Mouse (Mus musculus) heart, embryonic 12.5 days (tissue): ENCODE data around the gene Rusc1. TPM values are rescaled to one million over a fixed set of nuclear protein-coding genes. Genes with fewer than 3 reads are reported as not detected.

Experiments used
- ATAC-seq: fragments of 200-750 bp; cut with Nextera tagmentation; 2 replicates; pipeline ENCODE4 v1.8.0; 2017; ENCODE audit warnings: moderate TSS enrichment, moderate library complexity; ENCODE audit not compliant: insufficient number of reproducible peaks, low FRiP score
- H3K27ac ChIP-seq: fragments of 300-500 bp; sonication (generic); 2 replicates; pipeline ENCODE4 v1.5.1; 2016; ENCODE audit warnings: mild to moderate bottlenecking, moderate library complexity; ENCODE audit not compliant: poor library complexity, severe bottlenecking
- H3K27me3 ChIP-seq: fragments of 300-500 bp; sonication (generic); replicated peaks from 2 replicates; pipeline ENCODE4 v1.6.1; 2016; ENCODE audit warnings: mild to moderate bottlenecking, moderate library complexity
- H3K36me3 ChIP-seq: fragments of 300-500 bp; sonication (generic); 2 replicates; pipeline ENCODE4 v1.6.1; 2016; ENCODE audit warnings: mild to moderate bottlenecking, moderate library complexity
- H3K4me1 ChIP-seq: fragments of 300-500 bp; sonication (generic); replicated peaks from 2 replicates; pipeline ENCODE4 v1.6.1; 2016; ENCODE audit warnings: mild to moderate bottlenecking
- H3K4me2 ChIP-seq: fragments of 300-500 bp; sonication (generic); 2 replicates; pipeline ENCODE4 v1.6.1; 2016; ENCODE audit warnings: mild to moderate bottlenecking, moderate library complexity
- H3K4me3 ChIP-seq: fragments of 300-500 bp; sonication (generic); 2 replicates; pipeline ENCODE4 v1.5.1; 2016; ENCODE audit warnings: mild to moderate bottlenecking
- H3K9ac ChIP-seq: fragments of 300-500 bp; sonication (generic); 2 replicates; pipeline ENCODE4 v1.6.1; 2016; ENCODE audit warnings: mild to moderate bottlenecking, moderate library complexity
- H3K9me3 ChIP-seq: fragments of 300-500 bp; sonication (generic); replicated peaks from 2 replicates; pipeline ENCODE4 v1.6.1; 2016; ENCODE audit warnings: mild to moderate bottlenecking, moderate library complexity
- WGBS: fragments of 180-500 bp; shearing (Covaris S2); methylation state at CpG from one replicate; pipeline ENCODE4 v1.1.7; 2016; 5-methylcytosine and 5-hydroxymethylcytosine counted together
- polyA plus RNA-seq: library from polyadenylated mRNA; unstranded; fragments of >200 nt; fragmentation: Nextera tagmentation; extraction: Ambion mirVana; gene quantifications from 2 replicates; pipeline ENCODE4 v1.2.1, GENCODE M21; 2016

Rusc1 gene
- polyA plus RNA-seq, 1 experiment from 2014 or later = 10.5 TPM

- H3K36me3 ChIP-seq = no peaks in the 10 kb centered on the region
- H3K27ac ChIP-seq = no peak overlapping the region
- peaks cover 5% of the 10 kb centered on the region; the same call in 1 of the 2 replicates for H3K9me3 ChIP-seq
- no peak overlapping the region for H3K4me3 ChIP-seq
- H3K27me3 ChIP-seq = no peaks in the 10 kb centered on the region
- no peaks in the 10 kb centered on the region for H3K4me1 ChIP-seq
- H3K4me2 ChIP-seq = no peak overlapping the region
- peak; percentile 51; the same call in 1 of the 2 replicates for ATAC-seq
- H3K9ac ChIP-seq = no peak overlapping the region
- 2% methylated on average over 2 of the region's 2 CpGs for WGBS
Measured at GRCm38 (mm10) chr3:89115522-89115921, 22.4 kb upstream of the Rusc1 start.

- Histone ChIP-seq H3K4me2 (no peak overlapping the region), H3K27ac (no peak overlapping the region), H3K9ac (no peak overlapping the region), H3K27me3 (no peaks in the 10 kb centered on the region), H3K4me3 (no peak overlapping the region), H3K9me3 (peaks cover 5% of the 10 kb centered on the region; the same call in 1 of the 2 replicates), H3K36me3 (no peaks in the 10 kb centered on the region), H3K4me1 (no peaks in the 10 kb centered on the region)
- no peak for ATAC-seq
- WGBS = 79% methylated on average over 4 of the region's 4 CpGs
Measured at GRCm38 (mm10) chr3:89113058-89113457, 19.9 kb upstream of the Rusc1 start.

- Histone ChIP-seq H3K4me3 (no peak overlapping the region), H3K9me3 (no peaks in the 10 kb centered on the region), H3K9ac (no peak overlapping the region), H3K27ac (no peak overlapping the region), H3K4me1 (no peaks in the 10 kb centered on the region), H3K27me3 (no peaks in the 10 kb centered on the region), H3K4me2 (no peak overlapping the region), H3K36me3 (no peaks in the 10 kb centered on the region)
- ATAC-seq = no peak
- 53% methylated on average over 1 of the region's 1 CpGs for WGBS
Measured at GRCm38 (mm10) chr3:89108146-89108545, 15.0 kb upstream of the Rusc1 start.

GRCm38 (mm10) chr3:89107545-89107944 is 14.4 kb upstream of the Rusc1 start:
- no peaks in the 10 kb centered on the region for H3K27me3 ChIP-seq
- no peak overlapping the region for H3K4me3 ChIP-seq
- no peak overlapping the region for H3K9ac ChIP-seq
- WGBS = 44% methylated on average over 3 of the region's 3 CpGs
- no peaks in the 10 kb centered on the region for H3K4me1 ChIP-seq
- H3K9me3 ChIP-seq = no peaks in the 10 kb centered on the region
- no peak overlapping the region for H3K4me2 ChIP-seq
- no peaks in the 10 kb centered on the region for H3K36me3 ChIP-seq
- no peak overlapping the region for H3K27ac ChIP-seq
- no peak for ATAC-seq

- Histone ChIP-seq H3K4me3 (no peak overlapping the region), H3K4me1 (no peaks in the 10 kb centered on the region; the same call in 1 of the 2 replicates), H3K9ac (no peak overlapping the region), H3K4me2 (no peak overlapping the region), H3K27me3 (no peaks in the 10 kb centered on the region), H3K27ac (no peak overlapping the region), H3K36me3 (no peaks in the 10 kb centered on the region), H3K9me3 (no peaks in the 10 kb centered on the region)
- no peak for ATAC-seq
Measured at GRCm38 (mm10) chr3:89106881-89107280, 13.8 kb upstream of the Rusc1 start.

- Histone ChIP-seq H3K9ac (no peak overlapping the region), H3K4me1 (peaks cover 17% of the 10 kb centered on the region), H3K27ac (no peak overlapping the region), H3K27me3 (no peaks in the 10 kb centered on the region), H3K36me3 (peaks cover 19% of the 10 kb centered on the region), H3K4me3 (no peak overlapping the region), H3K4me2 (no peak overlapping the region), H3K9me3 (no peaks in the 10 kb centered on the region)
- ATAC-seq = no peak
- WGBS = 69% methylated on average over 4 of the region's 4 CpGs
Measured at GRCm38 (mm10) chr3:89103291-89103595, 10.1 kb upstream of the Rusc1 start.

GRCm38 (mm10) chr3:89102495-89103290 is 9.6 kb upstream of the Rusc1 start:
- 56% methylated on average over 12 of the region's 12 CpGs for WGBS
- peak overlapping the region; percentile 65 for H3K4me2 ChIP-seq
- no peak overlapping the region for H3K9ac ChIP-seq

GRCm38 (mm10) chr3:89101812-89102494 is 8.8 kb upstream of the Rusc1 start, which contains the start of gene Fdps:
Fdps (minus strand) TSS chr3:89101959.
- ATAC-seq = peak; percentile 100
- Histone ChIP-seq H3K9ac (peak within 1 kb of the TSS; percentile 74), H3K27ac (peak within 1 kb of the TSS; percentile 38; the same call in 1 of the 2 replicates), H3K4me3 (peak within 1 kb of the TSS; percentile 81), H3K4me2 (peak within 1 kb of the TSS; percentile 83), H3K36me3 (peaks cover 30% of the 10 kb centered on the region), H3K9me3 (no peaks in the 10 kb centered on the region), H3K4me1 (peaks cover 17% of the 10 kb centered on the region), H3K27me3 (no peaks in the 10 kb centered on the region)
- WGBS = under 1% methylated on average over 26 of the region's 26 CpGs

More at GRCm38 (mm10) chr3:89102495-89103290, 9.6 kb upstream of the Rusc1 start:
- H3K36me3 ChIP-seq = peaks cover 24% of the 10 kb centered on the region
- H3K9me3 ChIP-seq = no peaks in the 10 kb centered on the region
- peak overlapping the region; percentile 81; the same call in 1 of the 2 replicates for H3K4me3 ChIP-seq
- no peak for ATAC-seq
- H3K27ac ChIP-seq = no peak overlapping the region
- peaks cover 17% of the 10 kb centered on the region for H3K4me1 ChIP-seq
- H3K27me3 ChIP-seq = no peaks in the 10 kb centered on the region

GRCm38 (mm10) chr3:89101459-89101811 is 8.3 kb upstream of the Rusc1 start:
- H3K27ac ChIP-seq = peak overlapping the region; percentile 38; the same call in 1 of the 2 replicates

GRCm38 (mm10) chr3:89100811-89101210 is 7.7 kb upstream of the Rusc1 start, which contains the start of gene Gm43738:
Gm43738 (minus strand) TSS chr3:89101099.
- no peaks in the 10 kb centered on the region for H3K27me3 ChIP-seq
- H3K4me2 ChIP-seq = peak within 1 kb of the TSS; percentile 83
- H3K36me3 ChIP-seq = peaks cover 41% of the 10 kb centered on the region
- peak within 1 kb of the TSS; percentile 74 for H3K9ac ChIP-seq
- H3K9me3 ChIP-seq = no peaks in the 10 kb centered on the region
- no peak for ATAC-seq
- H3K4me1 ChIP-seq = peaks cover 17% of the 10 kb centered on the region
- peak within 1 kb of the TSS; percentile 38; the same call in 1 of the 2 replicates for H3K27ac ChIP-seq
- peak within 1 kb of the TSS; percentile 81 for H3K4me3 ChIP-seq
- WGBS = 54% methylated on average over 7 of the region's 7 CpGs

More at GRCm38 (mm10) chr3:89101459-89101811, 8.3 kb upstream of the Rusc1 start:
- peak overlapping the region; percentile 83 for H3K4me2 ChIP-seq
- H3K4me1 ChIP-seq = peaks cover 17% of the 10 kb centered on the region
- WGBS = under 1% methylated on average over 19 of the region's 19 CpGs
- peak; percentile 26; the same call in 1 of the 2 replicates for ATAC-seq
- H3K9ac ChIP-seq = peak overlapping the region; percentile 74
- H3K27me3 ChIP-seq = no peaks in the 10 kb centered on the region
- H3K4me3 ChIP-seq = peak overlapping the region; percentile 81
- H3K36me3 ChIP-seq = peaks cover 35% of the 10 kb centered on the region
- no peaks in the 10 kb centered on the region for H3K9me3 ChIP-seq

GRCm38 (mm10) chr3:89094021-89094420 is 910 bp upstream of the Rusc1 start:
- ATAC-seq = no peak
- H3K36me3 ChIP-seq = peaks cover 48% of the 10 kb centered on the region
- H3K9me3 ChIP-seq = no peaks in the 10 kb centered on the region
- H3K27ac ChIP-seq = no peak overlapping the region
- no peak overlapping the region for H3K4me3 ChIP-seq
- peaks cover 22% of the 10 kb centered on the region for H3K27me3 ChIP-seq
- H3K4me1 ChIP-seq = peaks cover 17% of the 10 kb centered on the region
- WGBS = 83% methylated on average over 10 of the region's 10 CpGs
- no peak overlapping the region for H3K4me2 ChIP-seq
- H3K9ac ChIP-seq = no peak overlapping the region
